Mouse (Mus musculus) hindbrain, embryonic 12.5 days (tissue): Measurements from ENCODE around the gene Pakap. TPM values are rescaled to one million over a fixed set of nuclear protein-coding genes. Genes with fewer than 3 reads are reported as not detected.
A peak's percentile ranks its signal among the peaks of the same experiment; 100 is the strongest.

ENCODE experiments used
- ATAC-seq: fragments of 200-750 bp; cut with Nextera tagmentation; 2 replicates; pipeline ENCODE4 v1.8.0; 2017; ENCODE audit warnings: moderate TSS enrichment; ENCODE audit not compliant: low FRiP score
- H3K27ac ChIP-seq: fragments of 300-500 bp; sonication (generic); 2 replicates; pipeline ENCODE4 v1.5.1; 2016; ENCODE audit warnings: mild to moderate bottlenecking
- H3K27me3 ChIP-seq: fragments of 300-500 bp; sonication (generic); 2 replicates; pipeline ENCODE4 v1.6.1; 2016; ENCODE audit warnings: mild to moderate bottlenecking
- H3K36me3 ChIP-seq: fragments of 300-500 bp; sonication (generic); 2 replicates; pipeline ENCODE4 v1.6.1; 2016; ENCODE audit warnings: mild to moderate bottlenecking
- H3K4me1 ChIP-seq: fragments of 300-500 bp; sonication (generic); 2 replicates; pipeline ENCODE4 v1.6.1; 2016
- H3K4me2 ChIP-seq: fragments of 300-500 bp; sonication (generic); replicated peaks from 2 replicates; pipeline ENCODE4 v1.6.1; 2016; ENCODE audit warnings: mild to moderate bottlenecking
- H3K4me3 ChIP-seq: fragments of 300-500 bp; sonication (generic); 2 replicates; pipeline ENCODE4 v1.5.1; 2016; ENCODE audit warnings: mild to moderate bottlenecking
- H3K9ac ChIP-seq: fragments of 300-500 bp; sonication (generic); 2 replicates; pipeline ENCODE4 v1.6.1; 2016; ENCODE audit warnings: mild to moderate bottlenecking, moderate library complexity
- H3K9me3 ChIP-seq: fragments of 300-500 bp; sonication (generic); replicated peaks from 2 replicates; pipeline ENCODE4 v1.6.1; 2016; ENCODE audit warnings: mild to moderate bottlenecking
- WGBS: fragments of 180-500 bp; shearing (Covaris S2); methylation state at CpG from one replicate; pipeline ENCODE4 v1.1.7; 2016; 5-methylcytosine and 5-hydroxymethylcytosine counted together
- polyA plus RNA-seq: library from polyadenylated mRNA; unstranded; fragments of >200 nt; fragmentation: Nextera tagmentation; extraction: Ambion mirVana; gene quantifications from 2 replicates; pipeline ENCODE4 v1.2.1, GENCODE M21; 2016

Gene Pakap
- polyA plus RNA-seq, 1 experiment from 2014 or later, result 28.1 TPM

GRCm38 (mm10) chr4:57889773-57890172 is 321.8 kb downstream of the Pakap start:
- H3K4me1 ChIP-seq, result peaks cover 23% of the 10 kb centered on the region
- 86% methylated on average over 8 of the region's 8 CpGs for WGBS
- no peak overlapping the region for H3K9ac ChIP-seq
- no peaks in the 10 kb centered on the region for H3K27me3 ChIP-seq
- H3K4me2 ChIP-seq, result no peak overlapping the region
- H3K9me3 ChIP-seq, result no peaks in the 10 kb centered on the region
- H3K27ac ChIP-seq, result no peak overlapping the region
- no peaks in the 10 kb centered on the region for H3K36me3 ChIP-seq
- ATAC-seq, result no peak
- H3K4me3 ChIP-seq, result no peak overlapping the region

DNA sequence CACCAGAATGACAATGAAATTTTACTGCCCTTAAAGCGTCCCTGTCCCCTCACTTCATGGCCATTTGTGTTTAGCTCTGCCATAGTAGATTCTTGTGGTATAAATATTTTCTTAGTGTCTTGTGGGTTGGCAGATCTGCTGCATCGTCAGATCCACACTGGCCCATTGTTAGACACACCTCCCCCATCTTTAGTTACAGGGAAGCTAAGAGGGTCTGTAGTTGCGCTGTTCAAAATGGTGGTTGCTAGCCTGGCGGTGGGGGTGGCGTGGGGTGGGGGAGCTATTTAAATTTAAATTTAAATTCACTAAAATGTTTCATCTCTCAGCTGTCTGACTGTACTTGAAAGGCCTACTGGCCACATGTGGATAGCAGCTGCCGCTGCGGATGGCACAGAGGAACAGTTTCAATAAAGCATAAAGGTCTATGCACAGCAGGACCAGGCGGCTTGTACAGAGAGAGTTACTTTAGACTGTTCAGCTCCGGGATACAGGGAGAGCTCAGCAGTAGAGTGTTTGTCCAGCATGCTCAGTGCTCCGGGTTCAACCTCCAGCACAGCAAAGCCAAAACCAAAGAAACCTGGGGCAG is 324.1 kb downstream of the Pakap start:
- no peaks in the 10 kb centered on the region for H3K36me3 ChIP-seq
- no peaks in the 10 kb centered on the region for H3K27me3 ChIP-seq
- WGBS, result 40% methylated on average over 10 of the region's 10 CpGs
- H3K27ac ChIP-seq, result peak overlapping the region; percentile 62
- no peak overlapping the region for H3K4me3 ChIP-seq
- H3K4me1 ChIP-seq, result peaks cover 24% of the 10 kb centered on the region
- H3K9ac ChIP-seq, result no peak overlapping the region
- H3K9me3 ChIP-seq, result no peaks in the 10 kb centered on the region
- peak; percentile 79 for ATAC-seq
- H3K4me2 ChIP-seq, result 0 out of 2 replicates have a peak overlapping the region, but pooled peaks have one; percentile 3

DNA sequence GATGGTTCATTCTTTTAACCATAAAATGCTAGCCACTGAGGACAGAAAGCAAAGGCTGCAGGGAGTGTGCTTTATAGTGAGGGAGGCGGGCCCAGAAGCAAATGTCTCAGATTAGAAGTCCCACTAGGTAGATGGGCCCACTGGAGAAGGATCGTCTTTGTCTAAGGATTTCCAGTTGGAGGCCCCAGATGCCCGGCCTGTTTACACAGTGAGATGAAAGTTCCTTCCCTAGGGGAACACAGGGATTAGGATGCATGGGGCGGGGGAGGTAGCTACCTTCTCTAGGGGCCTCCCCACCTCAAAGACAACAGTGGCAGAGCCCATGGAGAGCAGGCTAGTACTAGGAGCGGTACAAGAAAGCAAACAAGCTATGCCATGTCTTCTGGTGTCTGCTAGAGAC is 327.2 kb downstream of the Pakap start:
- no peak overlapping the region for H3K27ac ChIP-seq
- WGBS, result 41% methylated on average over 5 of the region's 5 CpGs

GRCm38 (mm10) chr4:57895902-57896301 is 327.9 kb downstream of the Pakap start:
- WGBS, result 60% methylated on average over 6 of the region's 6 CpGs
- Histone ChIP-seq H3K27me3 (no peaks in the 10 kb centered on the region), H3K9ac (no peak overlapping the region), H3K4me1 (peaks cover 23% of the 10 kb centered on the region), H3K36me3 (no peaks in the 10 kb centered on the region), H3K4me2 (no peak overlapping the region), H3K4me3 (no peak overlapping the region), H3K27ac (no peak overlapping the region), H3K9me3 (no peaks in the 10 kb centered on the region)
- no peak for ATAC-seq

More for the DNA sequence above, 327.2 kb downstream of the Pakap start:
- no peak overlapping the region for H3K4me3 ChIP-seq
- no peak for ATAC-seq
- peaks cover 24% of the 10 kb centered on the region for H3K4me1 ChIP-seq
- no peak overlapping the region for H3K9ac ChIP-seq
- no peaks in the 10 kb centered on the region for H3K36me3 ChIP-seq
- no peaks in the 10 kb centered on the region for H3K9me3 ChIP-seq
- H3K4me2 ChIP-seq, result no peak overlapping the region
- H3K27me3 ChIP-seq, result no peaks in the 10 kb centered on the region

DNA sequence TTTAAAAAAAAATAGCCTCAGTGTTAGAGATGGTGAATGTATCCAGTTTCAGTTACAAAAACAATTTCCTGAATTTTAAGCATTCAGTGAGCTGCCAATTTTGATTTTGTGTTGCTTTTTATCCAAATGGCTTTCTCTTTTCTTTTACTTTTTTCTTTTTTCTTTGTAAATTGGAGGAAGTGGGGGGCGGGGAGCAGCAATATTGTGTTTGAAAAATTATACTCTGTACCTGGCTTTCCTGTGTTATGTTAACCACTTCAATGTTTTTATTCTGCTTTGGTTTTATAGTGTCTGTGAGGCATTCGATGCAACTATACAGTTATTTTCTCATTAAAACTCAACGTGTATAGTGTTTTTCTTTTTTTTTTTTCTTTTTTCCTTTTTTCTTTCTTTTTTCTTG is 328.7 kb downstream of the Pakap start:
- Histone ChIP-seq H3K4me1 (peaks cover 16% of the 10 kb centered on the region), H3K4me3 (no peak overlapping the region), H3K27ac (no peak overlapping the region), H3K9ac (no peak overlapping the region), H3K36me3 (no peaks in the 10 kb centered on the region), H3K9me3 (no peaks in the 10 kb centered on the region), H3K27me3 (no peaks in the 10 kb centered on the region), H3K4me2 (no peak overlapping the region)
- no peak for ATAC-seq
- 67% methylated on average over 3 of the region's 3 CpGs for WGBS

DNA sequence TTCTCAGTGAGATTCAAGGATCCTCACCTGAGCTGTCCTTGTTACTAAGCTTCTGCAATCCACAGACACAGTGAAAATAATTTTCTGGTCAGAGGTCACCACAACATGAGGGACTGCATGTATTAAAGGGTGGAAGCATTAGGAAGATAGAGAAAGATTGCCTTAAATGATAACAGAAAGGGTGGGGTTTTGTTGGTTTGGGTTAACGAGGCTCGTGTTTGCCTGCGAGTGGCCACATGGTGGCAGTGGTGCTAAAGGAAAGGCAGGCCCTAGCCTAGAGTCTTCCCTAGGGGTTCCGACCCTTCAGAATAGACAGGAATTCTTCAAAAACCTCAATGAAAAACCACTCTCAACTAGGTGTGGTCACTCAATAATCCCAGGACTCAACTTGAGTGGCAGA is 333.2 kb downstream of the Pakap start:
- WGBS, result 14% methylated on average over 4 of the region's 4 CpGs

GRCm38 (mm10) chr4:57902619-57903018 is 334.6 kb downstream of the Pakap start:
- Histone ChIP-seq H3K36me3 (no peaks in the 10 kb centered on the region), H3K4me2 (no peak overlapping the region), H3K9ac (no peak overlapping the region), H3K27ac (no peak overlapping the region), H3K27me3 (no peaks in the 10 kb centered on the region; the same call in 1 of the 2 replicates), H3K4me3 (no peak overlapping the region), H3K4me1 (peaks cover 5% of the 10 kb centered on the region; the same call in 1 of the 2 replicates), H3K9me3 (no peaks in the 10 kb centered on the region)
- 87% methylated on average over 5 of the region's 5 CpGs for WGBS
- ATAC-seq, result no peak

More for the DNA sequence above, 333.2 kb downstream of the Pakap start:
- Histone ChIP-seq H3K36me3 (no peaks in the 10 kb centered on the region), H3K4me1 (peaks cover 5% of the 10 kb centered on the region; the same call in 1 of the 2 replicates), H3K4me2 (no peak overlapping the region), H3K9ac (no peak overlapping the region), H3K27ac (no peak overlapping the region), H3K9me3 (no peaks in the 10 kb centered on the region), H3K27me3 (no peaks in the 10 kb centered on the region; the same call in 1 of the 2 replicates), H3K4me3 (no peak overlapping the region)
- ATAC-seq, result 0 out of 2 replicates have a peak, but pooled peaks have one; percentile 35

DNA sequence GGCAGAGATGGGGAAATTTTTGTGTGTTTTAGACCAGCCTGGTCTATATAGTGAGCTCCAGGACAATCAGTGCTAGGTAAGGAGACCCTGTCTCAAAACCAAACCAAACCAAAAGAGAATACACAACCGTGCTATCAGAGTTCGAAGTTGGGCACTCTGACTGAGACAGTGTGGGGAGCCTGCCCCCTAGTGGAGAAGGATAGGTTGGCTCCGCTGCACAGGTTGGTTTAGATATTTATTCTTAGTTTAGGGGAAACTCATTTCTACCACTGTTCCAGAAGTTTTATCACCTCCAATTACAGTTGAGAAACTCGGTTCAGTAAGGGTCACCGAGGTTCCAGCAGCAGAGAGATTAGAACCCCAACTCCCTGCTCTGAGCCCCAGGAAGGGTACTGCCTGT is 336.2 kb downstream of the Pakap start:
- no peak overlapping the region for H3K27ac ChIP-seq
- no peaks in the 10 kb centered on the region for H3K9me3 ChIP-seq
- H3K9ac ChIP-seq, result no peak overlapping the region
- H3K4me3 ChIP-seq, result no peak overlapping the region
- peaks cover 5% of the 10 kb centered on the region; the same call in 1 of the 2 replicates for H3K4me1 ChIP-seq
- no peaks in the 10 kb centered on the region; the same call in 1 of the 2 replicates for H3K27me3 ChIP-seq
- 11% methylated on average over 5 of the region's 5 CpGs for WGBS
- ATAC-seq, result peak; percentile 64
- no peak overlapping the region for H3K4me2 ChIP-seq
- no peaks in the 10 kb centered on the region for H3K36me3 ChIP-seq

GRCm38 (mm10) chr4:57904638-57905037 is 336.7 kb downstream of the Pakap start:
- no peak overlapping the region for H3K4me3 ChIP-seq
- ATAC-seq, result no peak
- no peak overlapping the region for H3K4me2 ChIP-seq
- H3K9me3 ChIP-seq, result no peaks in the 10 kb centered on the region
- H3K9ac ChIP-seq, result no peak overlapping the region
- H3K27me3 ChIP-seq, result no peaks in the 10 kb centered on the region; the same call in 1 of the 2 replicates
- H3K36me3 ChIP-seq, result no peaks in the 10 kb centered on the region
- H3K4me1 ChIP-seq, result peaks cover 5% of the 10 kb centered on the region; the same call in 1 of the 2 replicates
- no peak overlapping the region for H3K27ac ChIP-seq
- 31% methylated on average over 9 of the region's 9 CpGs for WGBS

DNA sequence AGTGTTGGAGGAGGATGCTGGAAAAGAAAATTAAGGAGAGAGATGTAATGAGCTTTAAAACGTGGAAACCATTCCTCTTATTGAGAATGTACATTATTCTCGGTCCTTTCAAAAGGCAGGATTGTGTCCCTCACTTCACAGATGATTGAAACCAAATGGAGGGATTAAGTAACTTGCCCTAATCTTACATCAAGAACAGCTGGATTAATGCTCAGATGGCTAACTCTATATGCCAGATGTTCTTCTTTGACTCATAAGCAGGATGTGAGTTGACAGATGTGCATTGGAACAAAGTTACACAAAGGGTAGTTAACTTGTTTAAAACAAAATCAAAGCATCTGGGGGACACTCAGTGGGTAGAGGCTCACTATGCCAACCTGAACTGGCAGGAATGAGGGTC is 338.7 kb downstream of the Pakap start:
- H3K9me3 ChIP-seq, result no peaks in the 10 kb centered on the region
- H3K27me3 ChIP-seq, result no peaks in the 10 kb centered on the region; the same call in 1 of the 2 replicates
- H3K27ac ChIP-seq, result no peak overlapping the region
- no peak overlapping the region for H3K4me2 ChIP-seq
- ATAC-seq, result no peak
- no peak overlapping the region for H3K4me3 ChIP-seq
- 59% methylated on average over 2 of the region's 2 CpGs for WGBS
- H3K9ac ChIP-seq, result no peak overlapping the region
- H3K4me1 ChIP-seq, result peaks cover 5% of the 10 kb centered on the region; the same call in 1 of the 2 replicates
- H3K36me3 ChIP-seq, result no peaks in the 10 kb centered on the region

DNA sequence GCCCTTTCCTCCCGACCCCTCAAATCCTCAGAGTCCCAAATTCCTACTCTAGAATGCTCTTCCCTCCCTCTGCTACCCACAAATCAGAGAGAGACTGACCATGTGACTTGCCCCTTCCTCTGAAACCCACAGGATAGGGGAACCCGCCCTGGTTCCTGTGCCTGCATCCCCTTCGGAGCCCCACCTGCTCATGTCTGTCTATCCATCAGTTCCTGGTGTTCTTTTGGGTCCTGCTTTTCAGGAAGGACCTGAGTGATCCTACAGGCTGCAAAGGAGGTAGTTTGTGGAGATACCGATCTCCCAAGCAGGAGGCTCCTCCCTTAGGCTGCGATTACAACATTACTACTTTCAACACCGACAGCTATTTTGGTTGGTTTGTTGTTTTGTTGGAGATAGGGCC is 340.9 kb downstream of the Pakap start:
- 82% methylated on average over 6 of the region's 6 CpGs for WGBS
- Histone ChIP-seq H3K27me3 (no peaks in the 10 kb centered on the region; the same call in 1 of the 2 replicates), H3K9me3 (no peaks in the 10 kb centered on the region), H3K4me2 (no peak overlapping the region), H3K27ac (no peak overlapping the region), H3K36me3 (no peaks in the 10 kb centered on the region), H3K9ac (no peak overlapping the region), H3K4me3 (no peak overlapping the region), H3K4me1 (peaks cover 5% of the 10 kb centered on the region; the same call in 1 of the 2 replicates)
- ATAC-seq, result no peak

- H3K4me3 ChIP-seq, result no peak overlapping the region
- H3K4me1 ChIP-seq, result peaks cover 5% of the 10 kb centered on the region
- no peaks in the 10 kb centered on the region for H3K9me3 ChIP-seq
- H3K4me2 ChIP-seq, result no peak overlapping the region
- no peak overlapping the region for H3K27ac ChIP-seq
- no peaks in the 10 kb centered on the region for H3K36me3 ChIP-seq
- H3K9ac ChIP-seq, result no peak overlapping the region
- no peak for ATAC-seq
- H3K27me3 ChIP-seq, result peaks cover 4% of the 10 kb centered on the region; the same call in 1 of the 2 replicates
Measured at GRCm38 (mm10) chr4:57913021-57913420, 345.0 kb downstream of the Pakap start.
